Mouse (Mus musculus): ENCODE data around the gene Arhgap15.

DNA sequence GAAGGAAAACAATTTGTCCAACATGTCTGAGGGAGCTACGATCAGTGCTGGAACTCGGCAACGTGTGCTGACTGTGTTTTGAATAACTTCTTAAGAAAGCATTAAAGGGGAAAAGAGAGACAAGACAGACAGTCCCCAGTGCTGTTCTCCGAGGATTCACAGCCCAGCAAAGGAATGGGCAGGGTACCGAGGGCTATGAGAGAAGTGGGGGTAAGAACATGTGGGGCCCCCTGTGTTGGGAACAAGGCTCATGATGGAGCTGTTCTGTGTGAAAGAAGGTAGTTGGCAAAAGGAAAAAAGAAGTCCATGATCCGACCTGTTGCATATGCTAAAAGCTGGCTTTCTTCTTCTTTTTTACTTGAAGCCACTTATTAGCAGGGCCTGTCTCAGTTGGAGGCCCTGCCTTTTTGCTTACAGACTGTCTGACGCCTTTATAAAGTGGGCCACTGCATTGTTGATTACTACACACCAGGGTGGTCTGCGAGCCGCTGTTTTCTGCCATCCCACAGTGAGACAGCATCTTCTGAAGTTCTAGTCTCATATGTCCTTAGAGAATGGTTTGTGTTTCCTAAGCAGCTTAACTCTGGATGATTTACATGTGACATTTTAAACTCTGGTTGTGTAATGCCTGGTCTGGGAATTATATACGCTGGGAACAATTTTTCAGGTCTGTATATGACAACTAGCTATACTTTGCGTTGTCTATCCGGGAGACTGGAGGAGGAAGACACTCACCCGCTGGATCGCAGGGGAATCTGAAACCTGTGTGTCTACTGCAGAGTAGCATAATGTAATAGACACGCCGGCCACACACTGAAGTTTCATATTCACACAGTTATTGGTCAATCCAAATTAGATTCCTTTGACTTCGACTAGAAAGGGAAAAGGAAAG is 523.1 kb downstream of the Arhgap15 start:
- TF ChIP-seq POLR2A (IDR thresholded peaks at IDR 0.05; ENCODE audit: low read depth, low read length) (no peak), CTCF (IDR thresholded peaks at IDR 0.05; ENCODE audit: borderline replicate concordance, insufficient read depth, low read length) (no peak)

Data from embryonic fibroblast, embryonic 13.5 days (primary cell).